Mouse (Mus musculus): ENCODE data around the gene Rab3il1. TPM values are rescaled to one million over a fixed set of nuclear protein-coding genes. Genes with fewer than 3 reads are reported as not detected.
"Not testable (repeated sequence)": the region's sequence is repeated elsewhere in the genome, so short reads cannot be mapped to it uniquely, and the experiment has no call there.

Gene Rab3il1
- total RNA-seq (2022), result 1 to 10 TPM; 6.3 to 8.1 (median 7.5) TPM

DNA sequence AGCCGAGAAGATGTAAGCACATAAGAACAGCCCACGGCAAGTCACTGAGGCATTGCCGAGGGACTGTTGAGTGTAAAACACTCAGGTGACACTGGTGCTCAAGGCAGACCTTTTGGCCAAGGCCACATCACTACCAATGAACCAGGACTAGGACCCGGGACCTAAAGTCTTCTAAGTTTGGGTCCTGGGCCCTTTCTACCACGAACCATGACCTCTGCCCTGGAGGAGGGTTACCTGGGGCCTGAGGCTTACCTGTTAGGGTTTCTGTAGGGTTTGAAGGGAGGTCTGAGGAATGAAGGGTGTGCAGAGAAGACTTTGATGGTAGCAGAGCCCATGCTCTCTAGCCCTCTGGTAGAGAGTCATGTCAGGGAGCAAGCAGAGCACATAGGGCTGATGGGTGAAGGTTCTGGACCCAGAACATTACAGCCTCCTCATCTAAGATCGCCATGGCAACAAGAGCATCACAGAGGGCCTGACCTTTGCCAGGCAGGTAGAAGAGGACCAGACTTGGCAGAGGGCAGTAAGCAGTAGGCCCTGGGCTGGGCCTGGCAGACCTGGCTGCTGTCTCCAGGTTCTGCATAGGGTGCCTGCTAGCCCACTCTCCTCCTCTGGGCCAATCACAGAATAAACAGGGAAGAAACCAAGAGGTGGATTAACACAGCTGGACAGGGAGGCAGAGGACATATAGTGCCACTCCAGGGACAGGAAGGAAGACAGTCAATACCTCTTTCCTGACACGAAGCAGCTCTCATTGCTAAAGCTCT lies at the start of gene Rab3il1, which contains the start of gene Best1:
Gene Rab3il1 (plus strand): TSS at position 464 of the 764 bp plus-strand sequence.
Gene Best1 (minus strand): TSS at position 428 of the 764 bp plus-strand sequence.
- DNase-seq (ENCODE audit: low spot score), result no peak

DNA sequence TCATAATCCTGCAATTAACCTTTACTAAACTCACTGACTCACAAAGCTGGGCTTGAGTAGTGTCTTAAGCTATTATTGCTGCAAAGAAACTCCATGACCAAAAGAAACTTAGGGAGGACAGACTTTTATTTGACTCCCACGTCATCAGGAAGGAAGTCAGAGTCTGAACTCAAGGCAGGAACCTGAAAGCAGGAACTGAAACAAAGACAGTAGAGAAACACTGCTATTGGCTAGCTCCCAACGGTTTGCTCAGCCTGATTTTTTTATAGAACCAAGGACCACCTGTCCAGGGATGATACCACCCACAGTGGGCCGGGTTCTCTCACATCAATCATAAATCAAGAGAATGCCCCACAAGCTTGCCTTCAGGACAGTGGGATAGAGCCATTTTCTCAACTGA lies 49.1 kb upstream of the Rab3il1 start:
- DNase-seq (ENCODE audit: low spot score), result peak; percentile 35

DNA sequence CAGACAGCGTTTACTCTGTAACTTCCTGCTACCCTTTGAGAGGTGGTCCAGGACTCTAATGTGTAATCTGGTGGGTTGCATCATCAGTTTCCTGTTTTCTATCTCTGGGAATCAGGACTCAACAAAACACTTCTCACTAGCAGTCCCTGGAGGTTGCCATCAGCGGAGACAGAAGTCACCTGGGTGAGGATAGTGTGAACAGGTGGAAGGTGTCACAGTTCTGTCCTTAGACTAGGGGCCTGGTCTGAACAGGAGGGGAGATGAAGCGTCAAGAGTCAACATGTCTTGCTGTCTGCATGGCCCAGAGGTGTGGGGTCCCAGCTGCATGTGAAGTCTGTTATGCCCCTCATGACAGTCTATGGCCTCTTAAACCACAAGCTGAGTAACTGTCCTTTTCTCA lies 48.6 kb upstream of the Rab3il1 start:
- DNase-seq (ENCODE audit: low spot score), result no peak

DNA sequence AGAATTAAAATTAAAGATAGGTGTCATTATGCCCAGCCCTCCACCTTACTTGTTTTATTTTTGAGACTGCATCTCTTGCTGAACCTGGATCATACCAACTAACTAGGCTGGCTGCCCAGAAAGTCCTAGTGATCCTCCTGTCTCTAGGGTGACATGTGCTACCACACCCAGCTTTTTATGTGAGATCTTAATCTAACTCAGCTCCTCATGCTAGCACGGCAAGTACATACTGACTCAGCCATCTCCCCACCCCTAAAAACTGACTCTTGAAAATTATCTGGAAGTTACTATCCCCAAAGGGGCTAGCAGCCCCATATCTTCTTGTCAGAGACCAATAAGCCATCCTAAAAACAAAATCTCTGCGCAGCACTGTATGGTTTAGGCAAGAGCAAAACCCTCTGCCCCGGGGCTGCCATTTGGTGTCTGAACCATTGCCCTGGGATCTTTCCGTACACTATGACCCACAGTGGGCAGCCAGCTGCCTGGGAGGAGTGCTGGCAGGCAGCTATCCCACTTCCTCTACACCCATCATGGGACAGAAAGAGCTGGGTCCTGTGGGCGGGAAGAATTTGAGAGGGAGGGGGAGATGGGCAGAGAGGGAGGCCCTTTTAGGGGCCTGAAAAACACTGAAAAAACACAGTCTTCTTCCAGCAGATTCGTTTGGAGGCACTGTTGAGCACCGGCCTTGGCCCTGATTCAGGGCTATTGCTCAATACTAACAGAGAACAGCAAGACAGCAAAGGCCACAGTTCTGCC lies 47.2 kb upstream of the Rab3il1 start:
- peak; percentile 90 for DNase-seq (ENCODE audit: low spot score)

DNA sequence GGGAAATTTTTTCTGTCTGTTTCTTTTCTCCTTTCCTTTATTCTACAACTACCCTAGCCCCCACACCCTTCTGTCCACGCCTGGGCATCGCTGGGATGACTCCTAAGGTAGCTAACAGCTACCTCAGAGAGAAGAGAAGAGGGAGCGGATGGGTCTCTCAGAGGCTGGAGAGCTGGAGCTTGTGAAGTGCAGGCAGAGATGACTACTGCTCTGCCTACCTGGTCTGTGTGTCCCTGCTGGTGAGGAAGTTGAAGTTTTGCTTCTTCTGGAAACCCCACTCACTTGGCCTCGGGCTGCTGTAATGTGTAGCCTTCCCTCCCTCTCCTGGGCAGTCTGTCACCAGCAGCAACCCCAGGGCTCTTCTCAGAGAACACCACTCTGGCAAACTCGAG lies 46.7 kb upstream of the Rab3il1 start:
- no peak for DNase-seq (ENCODE audit: low spot score)

DNA sequence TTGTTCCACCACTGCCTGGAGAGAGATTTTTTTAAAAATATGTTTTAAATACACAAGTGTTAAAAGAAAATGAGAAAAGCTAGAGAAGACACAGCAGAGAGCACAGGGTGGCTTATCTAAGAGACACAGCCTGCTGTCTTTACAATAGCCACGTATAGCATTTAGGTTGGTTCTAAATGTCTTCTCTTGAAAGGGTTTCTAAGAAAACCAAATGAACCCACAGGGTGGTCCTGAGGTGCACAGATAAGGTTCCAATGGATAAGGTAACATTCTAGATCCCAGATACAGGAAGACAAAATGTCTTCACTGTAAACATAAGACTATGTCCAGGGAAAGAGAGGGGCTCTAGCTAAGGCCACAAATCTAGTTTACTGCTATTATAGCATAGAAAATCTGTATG lies 46.0 kb upstream of the Rab3il1 start:
- DNase-seq (ENCODE audit: low spot score), result no peak

DNA sequence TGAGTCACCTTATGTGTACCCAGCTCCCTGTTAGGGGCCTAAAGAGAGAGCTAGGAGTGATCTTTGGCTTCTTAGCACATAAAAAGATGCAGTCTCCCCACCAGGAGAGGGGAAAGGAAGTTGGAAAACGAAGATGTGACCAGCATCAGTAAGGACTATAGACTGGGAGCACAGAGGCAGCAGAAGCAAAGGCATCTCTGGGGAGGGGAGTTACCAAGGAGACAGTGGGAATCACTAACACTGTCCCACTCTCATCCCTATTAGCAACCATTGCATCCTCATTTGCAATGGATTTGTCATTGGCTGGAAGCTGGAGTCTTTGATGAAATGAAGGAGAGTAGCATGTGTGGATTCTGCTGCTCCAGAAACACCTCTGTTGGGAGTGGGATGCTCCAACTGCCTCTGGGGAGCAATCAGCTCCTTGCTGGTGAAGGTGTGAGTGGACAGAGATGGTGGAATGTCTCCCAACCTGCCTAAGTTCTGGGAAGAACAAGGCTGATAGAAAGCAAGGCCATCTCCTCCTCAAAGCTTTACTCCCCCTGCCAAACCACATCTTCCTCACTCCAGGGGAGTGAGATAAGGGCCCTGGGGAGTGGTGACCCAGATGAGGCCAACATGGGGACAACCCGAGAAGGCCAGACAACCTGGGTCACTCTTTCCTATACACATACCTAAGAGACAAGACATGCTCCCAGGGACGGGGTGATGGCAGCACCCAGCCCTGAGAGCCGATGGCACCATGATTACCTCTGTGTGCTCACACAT lies 44.7 kb upstream of the Rab3il1 start:
- no peak for DNase-seq (ENCODE audit: low spot score)

DNA sequence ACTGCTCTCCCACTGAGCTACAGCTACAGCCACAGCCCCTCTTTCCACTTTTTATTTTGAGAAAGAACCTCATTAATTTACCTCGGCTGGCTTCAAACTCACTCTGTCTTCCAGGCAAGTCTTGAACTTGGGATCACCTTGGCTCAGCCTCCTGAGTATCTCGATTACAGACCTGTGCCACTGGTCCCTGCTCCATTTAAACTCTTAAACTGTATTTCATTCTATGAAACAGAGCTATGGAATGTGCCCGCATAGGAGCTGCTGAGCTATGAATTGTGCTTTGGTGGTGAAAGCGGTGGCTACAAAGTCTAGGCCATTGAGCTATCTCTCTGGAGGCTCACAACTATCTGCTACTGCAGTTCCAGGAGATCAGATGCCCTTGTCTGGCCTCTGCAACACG lies 43.5 kb upstream of the Rab3il1 start:
- no peak for DNase-seq (ENCODE audit: low spot score)

DNA sequence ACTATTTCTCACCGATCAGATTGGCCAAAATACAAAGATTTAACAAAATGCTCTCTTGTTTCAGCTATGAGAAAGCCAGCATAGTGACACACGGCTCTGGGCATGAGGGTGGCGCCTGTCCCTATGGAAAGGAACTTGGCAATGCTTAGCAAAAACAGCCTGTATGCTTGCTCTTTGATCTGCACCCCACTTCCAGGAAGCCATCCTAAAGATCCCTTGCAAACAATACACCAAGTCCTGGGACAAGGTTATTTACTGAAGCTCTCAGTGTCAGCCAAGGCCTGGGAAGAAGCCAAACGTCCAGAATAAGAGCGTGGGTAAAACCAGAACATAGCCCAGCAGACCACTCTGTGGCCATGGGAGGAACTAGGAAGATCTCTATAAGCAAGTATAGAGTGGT lies 40.7 kb upstream of the Rab3il1 start:
- no peak for DNase-seq (ENCODE audit: low spot score)

DNA sequence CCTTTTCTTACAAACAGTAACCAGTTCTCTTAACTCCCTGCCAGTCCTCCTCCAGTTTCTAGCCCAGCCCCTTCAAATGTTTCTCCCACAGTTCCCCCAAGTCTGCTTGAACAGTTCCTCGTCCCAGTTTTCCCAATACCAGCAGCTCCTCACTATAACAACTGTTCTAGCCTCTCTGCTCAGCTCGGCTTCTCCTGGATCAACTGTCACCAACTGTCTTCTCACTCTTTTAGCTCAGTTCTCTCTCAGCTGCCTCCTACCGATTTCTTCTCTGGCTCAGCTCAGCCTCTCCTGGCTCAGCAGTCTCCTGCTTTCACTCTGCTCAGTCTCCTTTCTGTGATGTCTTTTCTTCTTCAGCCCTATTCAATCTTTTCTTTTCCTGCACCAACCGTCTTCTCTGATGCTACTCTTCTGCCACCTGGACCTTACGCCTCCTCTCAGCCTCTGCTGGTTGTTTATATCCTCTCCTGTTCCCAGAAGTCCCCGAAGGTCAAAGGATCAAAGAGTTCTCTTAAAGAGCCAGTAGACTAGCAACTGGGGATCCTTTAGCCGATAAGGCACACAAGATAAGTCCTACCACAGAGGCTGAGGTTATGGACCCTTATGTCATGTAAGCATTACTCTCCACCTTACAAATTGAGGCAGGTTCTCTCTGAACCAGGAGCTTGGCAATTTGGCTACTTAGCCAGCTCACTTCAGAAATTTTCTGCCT lies 37.1 kb upstream of the Rab3il1 start:
- DNase-seq (ENCODE audit: low spot score), result no peak

DNA sequence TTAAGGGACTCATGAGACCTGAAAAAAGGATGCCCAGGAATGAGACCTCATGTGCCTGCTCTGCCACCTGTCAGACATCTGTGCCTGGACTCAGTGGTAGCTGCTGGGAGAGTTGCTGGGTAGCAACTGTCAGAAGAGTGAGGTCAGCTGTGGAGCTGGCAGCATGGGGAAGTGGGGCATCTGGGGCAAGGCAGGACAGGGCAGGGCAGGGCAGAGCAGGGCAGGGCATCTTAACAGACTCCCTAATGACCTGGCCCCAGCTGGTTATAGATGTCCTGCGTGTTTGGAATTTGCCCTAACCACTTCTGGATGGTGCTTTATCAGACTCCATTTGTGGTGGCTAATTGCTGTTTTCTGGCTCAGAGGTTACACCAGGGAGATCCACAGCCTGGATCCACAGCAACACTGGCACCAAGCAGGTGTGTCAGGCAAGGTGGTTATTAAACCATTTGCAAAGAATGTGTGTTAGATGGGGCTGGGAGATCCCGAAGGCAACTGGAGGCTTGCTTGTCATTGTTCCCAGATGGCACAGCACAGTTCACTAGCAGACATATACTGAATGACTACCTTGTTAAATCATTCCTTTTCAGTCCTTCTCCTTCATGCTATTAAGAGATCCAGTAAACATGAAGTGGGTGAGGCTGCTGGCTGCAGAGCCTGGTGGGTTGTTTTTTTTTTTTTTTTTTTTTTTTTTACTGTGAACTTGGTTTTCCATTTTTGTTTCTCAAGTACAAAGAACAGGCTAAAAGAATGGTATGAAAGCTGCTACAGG lies 35.2 kb upstream of the Rab3il1 start:
- DNase-seq (ENCODE audit: low spot score), result no peak

DNA sequence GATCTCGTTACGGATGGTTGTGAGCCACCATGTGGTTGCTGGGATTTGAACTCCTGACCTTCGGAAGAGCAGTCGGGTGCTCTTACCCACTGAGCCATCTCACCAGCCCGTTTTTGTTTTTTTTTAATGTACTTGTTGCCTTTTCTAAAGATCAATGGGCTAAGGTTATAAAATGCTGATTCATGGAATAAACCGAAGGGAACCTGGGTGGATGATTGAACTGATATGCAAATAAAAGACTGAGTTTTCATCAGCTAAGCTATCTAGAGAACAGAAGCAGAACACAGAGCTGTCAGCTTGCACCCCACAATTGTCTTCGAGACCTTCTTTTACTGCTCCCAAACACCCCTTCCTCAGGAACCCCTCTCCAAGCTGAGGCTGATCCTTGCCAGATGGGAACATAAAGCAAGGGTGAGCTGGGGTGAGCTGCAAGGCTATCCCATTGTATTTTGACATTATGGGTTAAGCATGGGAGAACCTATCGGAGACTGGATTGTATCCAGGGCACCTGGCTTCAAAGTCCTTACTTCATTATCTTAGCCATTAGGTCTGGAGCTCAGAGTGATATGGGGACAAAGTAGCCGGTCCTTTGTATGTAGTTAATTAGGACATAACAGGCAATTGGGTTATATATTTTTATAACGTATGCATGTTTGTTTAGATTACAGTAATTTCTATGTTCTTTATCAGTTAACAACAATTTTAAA lies 33.2 kb upstream of the Rab3il1 start:
- DNase-seq (ENCODE audit: low spot score), result no peak

DNA sequence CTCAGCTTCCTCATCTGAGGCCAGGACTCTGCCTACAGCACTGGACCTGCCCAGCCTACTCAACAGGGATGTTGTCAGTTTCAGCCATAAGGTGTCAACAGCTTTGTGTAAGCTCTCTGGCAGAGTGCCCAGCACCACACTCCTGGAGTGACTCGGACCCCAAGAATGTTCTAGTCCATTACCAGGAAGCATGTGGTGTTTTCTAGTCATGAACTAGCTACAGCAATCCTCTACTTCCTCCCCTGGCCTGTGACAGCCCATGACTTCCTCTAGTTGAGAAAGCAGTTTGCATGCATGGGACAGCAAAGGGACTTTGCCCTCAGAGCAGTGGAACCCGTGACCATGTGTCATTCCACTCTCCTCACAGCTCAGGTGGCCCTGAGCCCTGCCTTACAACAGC lies 26.6 kb upstream of the Rab3il1 start:
- DNase-seq (ENCODE audit: low spot score), result not testable (repeated sequence)

DNA sequence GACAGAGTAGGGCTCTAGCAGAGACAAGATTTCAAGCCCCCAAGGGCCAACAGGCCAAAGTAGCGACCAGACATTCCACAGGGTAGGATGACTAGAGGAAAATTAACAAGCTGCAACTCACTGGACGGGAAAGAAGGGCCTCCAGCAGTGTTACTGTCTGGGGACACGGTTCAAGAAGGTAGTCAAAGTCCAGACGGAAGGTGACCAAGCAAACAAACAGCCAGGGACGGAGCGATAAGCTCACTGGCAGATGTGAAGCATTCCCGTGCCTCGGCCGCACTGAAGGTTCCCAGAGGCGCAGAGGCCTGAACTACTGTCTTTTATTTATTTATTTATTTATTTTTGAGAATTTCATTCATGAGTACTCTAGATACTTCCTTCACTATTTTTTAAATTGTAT lies 24.4 kb upstream of the Rab3il1 start:
- no peak for DNase-seq (ENCODE audit: low spot score)

DNA sequence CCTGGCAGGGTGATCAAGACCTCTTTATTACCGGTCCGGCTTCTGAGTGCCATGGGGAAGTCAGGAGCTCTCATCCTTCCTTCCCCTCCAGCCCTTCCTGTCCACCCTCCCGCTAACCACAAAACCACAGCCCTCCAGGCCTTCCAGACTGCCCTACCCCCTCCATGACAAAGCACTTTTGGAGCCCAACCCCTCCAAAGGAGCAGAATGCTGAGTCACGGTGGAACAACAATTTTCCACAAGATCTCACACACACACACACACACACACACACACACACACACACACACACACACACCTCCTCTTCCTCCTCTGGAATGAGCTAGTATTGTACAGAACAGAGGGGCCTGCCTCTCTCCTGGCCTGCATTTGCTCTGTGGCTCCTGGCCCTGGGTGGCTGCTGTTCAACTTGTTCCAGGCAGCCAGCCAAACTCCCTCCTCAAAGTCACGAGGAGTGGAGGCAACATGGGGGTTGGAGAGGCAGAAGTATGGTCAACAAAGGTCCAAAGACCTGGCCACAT lies 23.0 kb upstream of the Rab3il1 start:
- DNase-seq (ENCODE audit: low spot score), result peak; percentile 84

DNA sequence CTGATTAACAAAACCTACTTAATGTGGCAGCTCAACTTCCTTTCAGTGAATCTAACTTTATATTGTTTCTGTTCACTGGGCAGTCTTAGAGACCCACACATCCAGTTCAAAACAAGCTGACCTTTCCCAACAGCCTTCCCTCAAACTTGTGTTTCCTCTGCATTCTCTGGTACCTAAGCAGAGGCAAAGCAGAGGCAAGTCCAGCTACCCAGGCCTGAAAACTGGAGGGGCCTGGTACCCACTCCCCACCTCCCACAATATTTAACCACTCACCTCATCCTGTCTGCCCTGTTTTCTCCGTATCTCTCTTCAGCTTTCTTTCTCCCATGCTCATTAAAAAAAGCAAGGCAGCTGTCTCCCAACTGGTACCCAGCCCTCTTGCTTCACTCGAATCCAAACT lies 22.3 kb upstream of the Rab3il1 start:
- no peak for DNase-seq (ENCODE audit: low spot score)

DNA sequence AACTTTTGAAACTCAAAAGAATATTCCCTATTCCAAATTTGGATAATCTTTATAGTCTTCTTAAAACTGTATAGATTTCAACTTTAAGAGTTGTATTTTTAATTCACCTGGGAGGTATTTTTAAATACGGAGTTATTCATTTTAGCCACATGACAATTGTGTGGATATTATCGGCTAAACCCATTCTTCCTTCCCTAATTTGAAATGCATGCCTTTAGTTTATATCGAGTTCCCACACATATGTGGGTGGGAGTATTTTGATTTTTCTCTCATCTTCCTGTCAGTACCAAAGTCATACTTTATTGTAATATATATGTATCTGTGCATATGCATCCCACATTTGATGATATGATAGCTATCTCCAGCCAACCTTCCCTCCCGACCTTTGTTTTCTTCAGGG lies 21.2 kb upstream of the Rab3il1 start, which contains the start of gene Fth1:
Gene Fth1 (plus strand): TSS at position 341 of the 400 bp plus-strand sequence.
- no peak for DNase-seq (ENCODE audit: low spot score)

DNA sequence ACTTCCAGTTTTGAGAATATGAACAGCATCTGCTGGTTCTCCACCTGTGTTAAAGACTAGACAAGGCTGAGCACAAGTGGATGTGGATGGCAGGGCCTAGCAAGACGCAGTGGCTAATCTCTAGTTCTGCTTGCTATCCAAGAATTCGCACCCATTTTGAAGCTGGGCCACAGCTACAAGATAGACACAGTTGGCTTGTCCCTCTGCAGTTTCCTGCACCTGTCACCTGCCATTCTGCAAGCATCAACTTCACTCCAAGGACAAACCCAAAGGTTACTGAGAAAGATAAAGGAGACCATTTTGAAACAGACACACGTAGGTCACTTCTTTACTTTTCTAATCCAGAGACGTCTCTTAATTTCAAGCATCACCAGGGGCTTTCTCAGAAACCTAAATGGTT lies 19.8 kb upstream of the Rab3il1 start:
- DNase-seq (ENCODE audit: low spot score), result no peak

DNA sequence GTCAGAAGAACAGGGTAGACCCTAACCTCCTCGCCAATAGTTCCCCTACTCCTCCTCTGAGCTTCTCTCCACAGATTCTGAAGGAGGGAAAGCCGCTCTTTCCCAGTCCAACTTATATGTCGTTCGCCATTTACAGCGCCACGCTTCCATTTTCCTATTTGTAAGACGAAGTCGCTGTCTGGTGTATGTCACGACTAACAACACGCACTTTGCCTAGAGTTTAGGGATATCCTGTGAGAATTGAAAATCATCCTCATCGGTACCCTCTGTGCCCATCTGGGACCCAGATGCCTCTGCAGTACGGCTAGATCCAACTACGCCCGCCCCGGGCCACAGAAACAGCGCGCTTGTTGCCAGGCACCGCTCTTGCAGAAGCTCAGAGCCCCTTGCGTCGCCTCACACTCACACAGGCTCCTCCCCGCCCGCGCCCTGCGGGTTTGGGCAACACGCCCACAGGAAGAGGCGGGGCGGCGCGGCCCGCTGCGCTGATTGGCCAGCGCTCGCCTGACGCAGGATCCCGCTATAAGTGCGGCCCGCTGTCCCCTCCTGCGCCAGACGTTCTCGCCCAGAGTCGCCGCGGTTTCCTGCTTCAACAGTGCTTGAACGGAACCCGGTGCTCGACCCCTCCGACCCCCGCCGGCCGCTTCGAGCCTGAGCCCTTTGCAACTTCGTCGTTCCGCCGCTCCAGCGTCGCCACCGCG lies 19.2 kb upstream of the Rab3il1 start:
- DNase-seq (ENCODE audit: low spot score), result peak; percentile 95

Data from heart, adult 8-10 months (tissue).